Mouse (Mus musculus) cerebellum, adult 9-10 months (tissue): Measurements from ENCODE around the gene Gsta2.

Experiments used
- DNase-seq: peaks from one replicate; pipeline ENCODE4 v3.0.0; 2022

Gene Gsta2

GRCm38 (mm10) chr9:78355611-78356010, at the start of gene Gsta2:
TSS of gene Gsta2 (minus strand) at chr9:78355788.
- DNase-seq: no peak

DNA sequence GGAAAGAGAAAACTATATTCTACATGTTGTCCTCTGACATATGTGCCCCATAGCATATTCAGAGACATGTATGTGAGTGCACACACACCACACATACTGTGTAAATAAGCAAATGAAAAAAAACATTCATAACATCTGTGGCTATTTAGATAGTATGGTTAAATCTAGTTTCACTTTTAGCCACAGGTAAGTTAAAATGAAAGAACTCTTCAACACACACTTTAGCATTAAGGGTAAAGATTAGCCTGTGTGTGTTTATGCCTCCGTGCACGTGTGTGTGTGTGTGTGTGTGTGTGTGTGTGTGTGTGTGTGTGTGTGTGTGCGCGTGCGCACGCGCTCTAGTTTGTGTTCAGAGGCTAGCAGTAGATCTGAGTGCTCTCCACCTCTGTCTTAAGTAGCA, 46.0 kb upstream of the Gsta2 start:
- DNase-seq: no peak

DNA sequence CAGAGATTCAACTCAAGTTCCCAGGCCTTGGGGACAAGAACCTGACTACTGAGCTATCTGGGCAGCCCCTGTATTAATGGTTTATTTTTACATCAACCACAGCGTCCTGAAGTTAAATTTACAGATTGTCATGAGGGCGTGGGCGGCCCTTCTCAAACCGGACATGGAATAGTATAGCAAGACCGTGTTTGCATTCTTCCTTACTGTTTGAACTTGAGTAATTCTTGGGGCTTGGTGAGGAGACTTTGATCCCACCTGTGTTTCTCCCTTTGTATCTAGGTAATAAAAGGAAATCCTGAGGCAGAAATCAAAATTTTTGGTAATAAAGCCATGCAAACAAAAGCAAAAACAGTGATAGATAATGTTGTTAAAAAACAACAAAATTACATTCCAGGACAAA, 45.0 kb upstream of the Gsta2 start:
- DNase-seq: no peak

DNA sequence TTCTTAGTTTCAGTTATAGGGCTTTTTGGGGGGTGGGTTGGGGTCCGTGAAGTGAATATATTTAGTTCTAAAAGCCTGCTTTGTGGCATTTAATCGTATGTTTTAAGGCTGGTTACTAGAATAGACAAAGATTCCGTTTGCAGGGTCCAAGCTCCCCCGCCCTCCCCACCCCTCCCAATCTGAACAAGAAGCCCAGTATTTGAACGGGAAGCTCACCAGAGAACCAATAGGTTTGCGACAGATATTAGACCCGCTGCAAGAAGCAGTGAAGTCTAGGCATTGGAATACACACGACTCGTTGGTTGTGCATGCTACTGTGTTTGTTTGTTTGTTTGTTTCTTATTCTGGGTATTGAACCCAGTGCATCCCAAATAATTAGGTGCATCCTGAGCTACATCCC, 40.9 kb upstream of the Gsta2 start:
- DNase-seq: no peak

GRCm38 (mm10) chr9:78395630-78396351, 40.2 kb upstream of the Gsta2 start, which contains the start of gene Ddx43:
TSS of gene Ddx43 (plus strand) at chr9:78395777.
- no peak for DNase-seq

GRCm38 (mm10) chr9:78395244-78395629, 39.6 kb upstream of the Gsta2 start:
- no peak for DNase-seq

DNA sequence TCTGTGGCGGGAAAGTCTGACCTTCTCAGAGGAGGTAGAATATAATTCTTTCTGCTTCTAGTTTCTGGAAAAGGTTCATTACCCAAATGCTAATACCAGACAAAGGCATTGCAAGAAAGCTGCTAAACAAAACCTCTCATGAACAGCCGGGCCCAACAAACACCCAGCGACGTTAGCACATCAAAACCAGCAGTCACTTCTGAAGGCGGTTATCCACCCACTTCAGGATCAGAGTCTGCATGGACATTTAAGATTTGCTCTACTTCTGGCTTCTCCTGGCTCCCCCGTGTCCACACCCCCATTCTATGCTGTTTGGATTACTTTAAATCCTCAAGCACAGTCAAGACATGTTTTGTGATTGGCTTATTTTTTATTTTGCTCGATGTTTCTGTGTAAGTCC, 39.0 kb upstream of the Gsta2 start:
- no peak for DNase-seq

DNA sequence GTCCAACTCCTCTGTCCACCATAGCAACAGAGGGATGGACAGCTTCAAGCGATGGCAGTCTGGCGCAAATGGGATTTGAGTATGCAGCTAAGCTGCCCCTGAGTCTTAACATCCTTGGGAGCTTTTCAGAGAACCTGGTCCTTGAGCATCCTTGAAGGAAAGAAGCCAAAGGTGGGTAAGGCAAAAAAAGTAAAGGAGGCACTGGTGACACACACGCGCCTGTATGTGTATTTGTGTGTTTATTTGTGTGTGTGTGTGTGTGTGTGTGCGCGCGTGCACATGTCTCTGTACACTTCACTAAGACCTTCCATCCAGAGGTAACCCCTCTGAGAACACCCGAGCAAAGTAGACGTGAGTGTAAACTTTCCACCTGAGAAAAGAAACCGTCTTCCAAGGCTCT, 38.2 kb upstream of the Gsta2 start:
- no peak for DNase-seq

GRCm38 (mm10) chr9:78389981-78390380, 34.4 kb upstream of the Gsta2 start:
- DNase-seq: no peak

GRCm38 (mm10) chr9:78386947-78387346, 31.4 kb upstream of the Gsta2 start:
- DNase-seq: no peak

GRCm38 (mm10) chr9:78385893-78386292, 30.3 kb upstream of the Gsta2 start:
- no peak for DNase-seq

DNA sequence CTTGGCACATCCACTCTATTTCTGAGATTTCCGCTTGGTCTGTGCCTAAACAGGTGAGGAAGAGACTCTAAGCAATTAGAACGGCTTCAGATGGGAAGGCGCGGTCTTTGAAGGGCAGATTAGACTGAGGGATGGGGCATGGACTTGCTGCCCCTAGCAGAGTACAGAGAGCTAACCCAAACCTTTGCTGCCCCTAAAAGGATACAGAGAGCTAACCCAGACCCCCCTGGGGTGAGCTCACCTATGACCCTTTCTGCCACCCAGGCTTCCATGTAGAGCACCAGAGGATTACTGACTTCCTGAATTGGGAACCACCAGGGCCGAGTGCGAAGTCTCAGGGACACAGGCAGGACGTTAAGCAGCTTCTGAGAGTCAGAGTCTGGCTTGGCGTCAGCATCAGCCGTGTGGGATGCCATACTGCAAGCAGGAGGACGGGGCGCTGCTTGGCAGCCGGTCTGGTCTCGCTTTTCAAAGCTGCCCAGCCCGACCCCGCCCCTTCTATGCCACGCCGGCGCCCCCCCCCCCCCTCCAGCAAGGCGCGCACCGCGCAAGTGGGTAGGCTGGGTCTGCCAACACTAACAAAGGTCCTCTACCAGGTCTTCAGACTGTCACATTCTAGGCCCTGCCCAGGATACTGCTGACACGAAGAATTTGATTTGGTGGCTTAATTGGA, 22.7 kb upstream of the Gsta2 start, which contains the start of gene Ooep:
TSS of gene Ooep (minus strand) at position 613 of the 673 bp plus-strand sequence.
- no peak for DNase-seq

DNA sequence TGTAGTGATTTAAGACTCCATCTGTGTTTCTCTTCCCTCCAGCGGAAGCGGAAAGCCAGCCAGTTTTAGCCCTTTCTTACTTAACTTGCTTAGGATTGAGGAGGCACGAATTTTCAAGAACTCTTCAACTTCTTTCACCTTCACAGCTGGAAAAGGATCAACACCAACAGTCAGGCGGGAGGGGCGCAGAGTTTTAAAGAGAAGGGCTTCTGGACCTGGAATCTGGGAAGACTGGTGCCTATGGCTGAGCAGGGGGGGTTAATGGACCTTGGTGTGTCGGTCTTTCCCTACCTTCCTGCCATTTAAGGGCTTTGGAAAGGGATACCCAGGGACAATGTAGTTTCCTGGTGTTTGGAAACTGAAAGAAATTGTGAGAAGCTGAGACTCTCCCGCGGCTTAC, 22.0 kb upstream of the Gsta2 start:
- no peak for DNase-seq

- no peak for DNase-seq
Observed at GRCm38 (mm10) chr9:78375486-78375885, 19.9 kb upstream of the Gsta2 start.

- DNase-seq: no peak
Observed at GRCm38 (mm10) chr9:78374885-78375389, 19.3 kb upstream of the Gsta2 start.

DNA sequence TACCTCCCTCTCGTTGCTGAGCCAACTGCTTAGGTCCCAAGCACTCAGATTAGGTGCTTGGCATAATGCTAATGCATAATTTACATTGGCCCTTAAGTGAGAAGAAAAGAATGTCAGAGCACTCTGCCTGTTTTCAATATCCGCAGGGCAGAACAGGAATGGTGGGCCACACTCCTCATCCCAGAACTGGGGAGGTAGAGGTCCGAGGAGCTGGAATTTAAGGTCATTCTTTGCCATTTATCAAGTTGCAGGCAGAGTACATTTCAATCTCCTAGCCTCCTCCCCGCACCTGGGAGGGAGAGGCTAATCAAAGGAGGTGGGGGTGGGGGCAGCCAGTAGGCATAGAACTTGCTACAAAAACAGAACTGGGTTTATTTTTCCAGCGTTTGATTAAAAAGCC, 18.8 kb upstream of the Gsta2 start:
- DNase-seq: no peak

DNA sequence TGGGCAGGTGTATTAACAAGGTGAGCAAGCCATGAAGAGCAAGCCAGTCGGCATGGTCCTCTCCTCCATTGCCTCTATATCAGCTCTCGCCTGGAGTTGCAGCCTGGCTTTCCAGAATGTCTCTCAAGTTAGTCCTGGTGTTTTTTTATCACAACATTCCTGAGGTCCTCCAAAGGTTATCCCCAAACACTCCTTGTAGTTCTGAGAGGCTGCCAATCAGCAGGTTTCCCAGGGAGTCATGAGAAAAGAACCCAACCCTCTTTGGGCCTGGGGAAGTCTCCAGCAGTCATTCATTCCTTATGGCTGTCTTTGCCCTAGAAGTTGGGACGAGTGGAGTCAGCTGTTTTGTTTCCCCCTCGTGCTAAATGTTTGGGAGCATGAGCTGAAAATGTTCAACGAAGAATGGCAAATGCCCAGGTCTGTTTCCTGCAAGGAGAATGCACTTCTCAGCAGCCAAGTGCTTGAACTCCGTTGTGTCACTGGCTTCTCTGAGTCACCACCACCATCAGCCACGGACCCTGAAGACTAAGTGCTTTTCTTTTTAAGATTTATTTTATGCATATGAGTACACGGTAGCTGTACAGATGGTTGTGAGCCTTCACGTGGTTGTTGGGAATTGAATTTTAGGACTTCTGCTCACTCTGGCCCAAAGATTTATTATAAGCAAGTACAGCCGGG, 17.4 kb upstream of the Gsta2 start:
- DNase-seq: no peak

- DNase-seq: no peak
Observed at GRCm38 (mm10) chr9:78371441-78371840, 15.9 kb upstream of the Gsta2 start.

- DNase-seq: no peak
Observed at GRCm38 (mm10) chr9:78369786-78370185, 14.2 kb upstream of the Gsta2 start.

- DNase-seq: no peak
Observed at GRCm38 (mm10) chr9:78369349-78369748, 13.8 kb upstream of the Gsta2 start.

DNA sequence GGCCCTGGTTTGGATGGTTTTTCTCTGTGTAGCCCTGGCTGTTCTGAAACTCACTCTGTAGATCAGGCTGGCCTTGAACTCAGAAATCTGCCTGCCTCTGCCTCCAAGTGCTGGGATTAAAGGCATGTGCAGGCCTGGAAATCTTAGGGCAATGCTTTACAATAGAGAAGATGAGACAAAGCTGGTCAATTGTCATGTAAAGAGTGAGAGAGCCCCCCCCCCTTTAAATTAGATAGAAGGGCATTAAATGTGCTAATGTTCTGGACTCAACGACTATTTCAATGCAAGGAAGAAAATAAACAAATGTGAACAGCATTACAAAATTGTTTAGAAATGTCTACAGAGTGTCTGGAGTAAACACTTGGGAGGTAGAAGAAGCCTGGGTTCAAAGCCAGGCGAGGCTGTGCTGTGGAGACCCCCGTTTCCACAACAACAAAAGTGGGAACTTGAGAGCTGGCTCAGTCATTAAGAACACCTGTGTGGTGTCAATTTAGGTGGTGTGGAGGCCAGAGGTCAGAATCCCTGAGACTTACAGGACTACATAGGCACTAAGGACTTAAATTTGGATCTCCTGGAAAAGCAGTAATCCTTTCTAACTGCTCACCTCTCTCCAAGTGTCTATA, 13.2 kb upstream of the Gsta2 start:
- DNase-seq: no peak

DNA sequence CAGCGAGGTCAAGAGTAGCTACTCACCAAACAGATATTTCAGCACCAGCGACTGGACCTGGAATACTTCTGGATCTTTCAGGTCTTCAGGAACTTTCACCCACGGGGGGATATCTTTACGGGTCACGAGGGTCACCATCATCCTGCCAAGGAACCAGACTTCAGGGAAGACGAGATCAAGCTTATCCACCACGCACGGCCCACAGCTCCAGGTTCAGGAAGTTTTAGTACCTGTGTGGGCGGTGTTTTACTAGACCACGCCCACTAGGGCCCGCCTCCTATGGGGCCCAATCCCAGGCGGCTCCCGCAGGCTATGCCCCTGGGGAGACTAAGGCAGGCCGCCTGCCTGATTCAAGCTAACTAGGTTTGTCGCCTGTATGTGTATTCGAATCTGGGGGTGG, 12.4 kb upstream of the Gsta2 start, which contains the start of gene Dppa5a:
TSS of gene Dppa5a (minus strand) at position 219 of the 400 bp plus-strand sequence.
- peak; percentile 2 for DNase-seq

DNA sequence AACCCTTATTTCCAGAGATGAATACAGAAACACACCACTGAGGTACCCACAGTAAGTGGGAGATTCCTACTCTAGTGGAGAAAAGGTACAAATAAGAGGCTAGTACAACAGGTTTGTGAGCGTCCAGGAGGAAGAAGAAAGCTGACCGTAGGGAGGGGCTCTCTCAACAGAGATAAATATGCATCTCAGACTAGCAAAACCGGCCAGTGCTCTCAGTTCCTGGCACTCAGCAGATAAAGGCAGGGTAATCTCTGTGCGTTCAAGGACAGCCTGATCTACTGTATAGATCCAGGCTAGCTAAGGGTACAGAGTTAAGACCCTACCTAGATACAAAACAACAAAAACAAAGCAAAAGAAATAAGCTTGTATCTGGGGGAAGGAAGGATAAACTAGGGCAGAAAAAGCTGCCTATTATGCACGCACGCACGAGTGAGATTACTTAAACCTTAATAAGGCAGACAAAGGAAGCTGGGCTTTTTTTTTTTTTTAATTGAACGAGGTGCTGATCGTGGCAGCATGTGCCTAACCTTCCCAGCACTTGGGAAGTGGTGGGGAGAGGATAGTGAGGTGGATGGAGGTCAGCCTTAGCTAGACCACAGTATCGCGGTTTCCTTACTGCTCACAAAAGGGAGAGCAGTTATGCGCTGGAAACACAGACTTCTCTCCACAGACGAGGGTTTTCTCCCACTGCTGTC, 10.4 kb upstream of the Gsta2 start:
- DNase-seq: no peak
